Mouse (Mus musculus) kidney, postnatal 0 days (tissue): ENCODE results near the gene Tab2. TPM values are rescaled to one million over a fixed set of nuclear protein-coding genes. Genes with fewer than 3 reads are reported as not detected.

ENCODE experiments used
- ATAC-seq: fragments of 200-750 bp; cut with Nextera tagmentation; replicated peaks from 2 replicates; pipeline ENCODE4 v1.8.0; 2017; ENCODE audit warnings: low read depth, moderate number of reproducible peaks, moderate TSS enrichment, moderate library complexity; ENCODE audit not compliant: low FRiP score
- DNase-seq: peaks from one replicate; pipeline ENCODE4 v3.0.0-alpha.2; 2016; ENCODE audit warnings: low spot score
- H3K27ac ChIP-seq: fragments of 300-500 bp; sonication (generic); 2 replicates; pipeline ENCODE4 v1.5.1; 2014; ENCODE audit warnings: mild to moderate bottlenecking
- H3K27me3 ChIP-seq: fragments of 300-500 bp; sonication (generic); 2 replicates; pipeline ENCODE4 v1.6.1; 2014; ENCODE audit warnings: low read length, mixed read lengths; ENCODE audit not compliant: insufficient read depth
- H3K36me3 ChIP-seq: fragments of 300-500 bp; sonication (generic); 2 replicates; pipeline ENCODE4 v1.6.1; 2014; ENCODE audit warnings: low read length, mixed read lengths; ENCODE audit not compliant: insufficient read depth
- H3K4me1 ChIP-seq: fragments of 300-500 bp; sonication (generic); replicated peaks from 2 replicates; pipeline ENCODE4 v1.6.1; 2014; ENCODE audit warnings: antibody characterized with exemption, low read length, mixed read lengths; ENCODE audit not compliant: insufficient read depth
- H3K4me2 ChIP-seq: fragments of 300-500 bp; sonication (generic); 2 replicates; pipeline ENCODE4 v1.6.1; 2014; ENCODE audit warnings: mild to moderate bottlenecking, low read length, moderate library complexity, mixed read lengths
- H3K4me3 ChIP-seq: fragments of 300-500 bp; sonication (generic); replicated peaks from 2 replicates; pipeline ENCODE4 v1.5.1; 2014; ENCODE audit warnings: low read depth, low read length
- H3K9ac ChIP-seq: fragments of 300-500 bp; sonication (generic); 2 replicates; pipeline ENCODE4 v1.6.1; 2014; ENCODE audit warnings: low read depth, low read length
- H3K9me3 ChIP-seq: fragments of 300-500 bp; sonication (generic); replicated peaks from 2 replicates; pipeline ENCODE4 v1.6.1; 2016; ENCODE audit warnings: low read length, inconsistent platforms, mixed read lengths
- CTCF ChIP-seq: IDR thresholded peaks from 2 replicates; pipeline ENCODE4 v1.5.1; 2016; ENCODE audit warnings: antibody characterized with exemption, low read depth, mild to moderate bottlenecking, moderate library complexity
- WGBS: fragments of 180-500 bp; shearing (Covaris S2); extraction: QIAGEN DNeasy Blood & Tissue Kit; methylation state at CpG from one replicate; pipeline ENCODE4 v1.1.7; 2014; 5-methylcytosine and 5-hydroxymethylcytosine counted together
- polyA plus RNA-seq: library from polyadenylated mRNA; unstranded; fragments of >200 nt; fragmentation: Nextera tagmentation; extraction: Ambion mirVana; gene quantifications from 2 replicates; pipeline ENCODE4 v1.2.1, GENCODE M21; 2015

Gene Tab2
- polyA plus RNA-seq, 1 experiment from 2014 or later: 20.4 TPM

DNA sequence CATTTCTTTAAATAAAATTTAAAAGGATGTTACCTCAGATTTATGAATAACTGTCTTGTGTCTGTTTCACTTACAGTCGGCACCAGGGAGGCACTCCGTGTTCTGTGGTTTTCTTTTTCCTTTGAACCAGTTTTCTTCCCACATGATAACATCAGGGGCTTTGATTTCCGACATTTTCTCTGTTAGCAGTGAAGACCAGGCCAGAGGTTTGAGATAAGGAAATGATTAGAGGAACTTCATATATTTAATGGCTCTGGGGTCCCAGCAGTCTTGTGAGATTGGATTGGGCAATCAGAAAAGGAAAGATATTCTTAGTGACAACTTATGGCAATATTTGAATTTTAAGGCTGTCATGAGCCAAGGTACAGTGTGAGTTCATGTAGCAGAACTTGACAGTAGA is 11.1 kb upstream of the Tab2 start:
- WGBS: 59% methylated on average over 3 of the region's 3 CpGs
- ATAC-seq (no peak), DNase-seq (no peak)
- no peaks in the 10 kb centered on the region for H3K9me3 ChIP-seq
- H3K4me3 ChIP-seq: no peak overlapping the region
- no peaks in the 10 kb centered on the region for H3K4me1 ChIP-seq
- TF ChIP-seq CTCF: no peak
- H3K27me3 ChIP-seq: no peaks in the 10 kb centered on the region
- no peak overlapping the region for H3K9ac ChIP-seq
- no peaks in the 10 kb centered on the region for H3K36me3 ChIP-seq
- no peak overlapping the region for H3K27ac ChIP-seq
- no peak overlapping the region for H3K4me2 ChIP-seq

- no peak for ATAC-seq
- no peak overlapping the region for H3K4me3 ChIP-seq
- H3K36me3 ChIP-seq: no peaks in the 10 kb centered on the region
- no peak for TF ChIP-seq CTCF
- DNase-seq: no peak
- 68% methylated on average over 6 of the region's 6 CpGs for WGBS
- no peak overlapping the region for H3K4me2 ChIP-seq
- no peak overlapping the region for H3K9ac ChIP-seq
- no peaks in the 10 kb centered on the region; the same call in 1 of the 2 replicates for H3K4me1 ChIP-seq
- H3K9me3 ChIP-seq: no peaks in the 10 kb centered on the region
- no peaks in the 10 kb centered on the region for H3K27me3 ChIP-seq
- H3K27ac ChIP-seq: no peak overlapping the region
Measured at GRCm38 (mm10) chr10:7959073-7959472, 3.0 kb upstream of the Tab2 start.

DNA sequence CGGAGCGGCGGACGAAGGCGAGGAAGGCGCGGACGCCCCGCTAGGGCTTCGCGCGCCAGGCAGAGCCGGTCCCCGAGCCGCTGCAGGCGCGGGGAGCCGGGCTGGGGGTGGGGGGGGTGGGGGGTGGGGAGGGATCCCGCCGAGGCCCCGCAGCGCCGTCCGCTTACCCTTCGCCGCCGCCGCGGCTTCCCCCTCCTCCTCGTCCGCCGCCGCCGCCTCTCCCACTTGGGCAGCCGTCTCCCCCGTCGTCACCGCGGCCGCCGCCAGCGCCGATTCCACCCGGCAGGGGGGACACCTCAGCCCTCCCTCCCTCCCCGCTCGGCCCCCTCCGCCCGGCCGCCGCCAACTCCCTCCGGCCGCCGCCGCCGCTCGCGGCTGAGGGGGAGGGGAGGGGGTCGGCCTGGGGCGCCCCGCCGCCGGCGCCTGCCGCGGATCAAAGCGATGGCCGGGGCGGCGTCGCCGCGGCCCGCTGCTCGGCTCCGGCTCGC is 352 bp downstream of the Tab2 start:
- 0% methylated on average over 27 of the region's 76 CpGs for WGBS
- H3K9me3 ChIP-seq: no peaks in the 10 kb centered on the region
- DNase-seq: peak; percentile 44
- H3K4me3 ChIP-seq: peak overlapping the region; percentile 98
- peak overlapping the region; percentile 99 for H3K27ac ChIP-seq
- H3K36me3 ChIP-seq: no peaks in the 10 kb centered on the region
- peaks cover 8% of the 10 kb centered on the region; the same call in 1 of the 2 replicates for H3K4me1 ChIP-seq
- H3K9ac ChIP-seq: peak overlapping the region; percentile 99
- peak overlapping the region; percentile 68 for H3K4me2 ChIP-seq
- no peaks in the 10 kb centered on the region for H3K27me3 ChIP-seq
- ATAC-seq: no peak; the same call in none of the 2 replicates
- TF ChIP-seq CTCF: no peak

- ATAC-seq: peak; percentile 9; the same call in 1 of the 2 replicates
- no peaks in the 10 kb centered on the region for H3K36me3 ChIP-seq
- H3K4me1 ChIP-seq: peaks cover 8% of the 10 kb centered on the region; the same call in 1 of the 2 replicates
- peak overlapping the region; percentile 99 for H3K9ac ChIP-seq
- H3K4me3 ChIP-seq: peak overlapping the region; percentile 98
- H3K4me2 ChIP-seq: peak overlapping the region; percentile 68
- WGBS: 3% methylated on average over 30 of the region's 31 CpGs
- H3K27ac ChIP-seq: peak overlapping the region; percentile 99
- no peak for TF ChIP-seq CTCF
- H3K27me3 ChIP-seq: no peaks in the 10 kb centered on the region
- DNase-seq: peak; percentile 60
- H3K9me3 ChIP-seq: no peaks in the 10 kb centered on the region
Measured at GRCm38 (mm10) chr10:7954989-7955633, 919 bp downstream of the Tab2 start.

- 1% methylated on average over 5 of the region's 5 CpGs for WGBS
- H3K27ac ChIP-seq: peak overlapping the region; percentile 99
- H3K4me1 ChIP-seq: peaks cover 8% of the 10 kb centered on the region; the same call in 1 of the 2 replicates
- H3K9ac ChIP-seq: peak overlapping the region; percentile 99
- DNase-seq (peak; percentile 36), ATAC-seq (no peak)
- peak overlapping the region; percentile 98 for H3K4me3 ChIP-seq
- no peaks in the 10 kb centered on the region for H3K36me3 ChIP-seq
- H3K9me3 ChIP-seq: no peaks in the 10 kb centered on the region
- no peak for TF ChIP-seq CTCF
- H3K27me3 ChIP-seq: no peaks in the 10 kb centered on the region
- H3K4me2 ChIP-seq: peak overlapping the region; percentile 68
Measured at GRCm38 (mm10) chr10:7954627-7954988, 1.4 kb downstream of the Tab2 start.

DNA sequence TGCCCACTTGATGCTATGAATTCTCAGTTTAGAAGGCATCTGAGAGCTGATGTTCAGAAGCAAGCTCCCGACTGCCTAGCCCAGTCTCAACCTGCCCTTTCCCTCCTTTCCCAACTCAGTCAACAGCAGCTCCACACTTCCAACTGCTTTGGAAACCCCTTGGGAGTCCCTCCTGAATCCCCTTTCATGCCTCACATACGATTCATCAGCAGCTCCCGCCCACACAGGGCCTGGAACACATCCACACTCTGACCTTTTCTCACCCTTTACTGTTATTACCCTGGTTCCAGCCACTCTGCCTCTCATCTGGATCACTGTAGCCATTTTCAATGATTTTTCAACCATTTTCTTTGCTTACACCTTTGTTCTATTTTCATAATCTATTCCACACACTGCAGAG is 13.0 kb downstream of the Tab2 start:
- Histone ChIP-seq H3K36me3 (peaks cover 3% of the 10 kb centered on the region; the same call in 1 of the 2 replicates), H3K9ac (no peak overlapping the region), H3K4me1 (peaks cover 5% of the 10 kb centered on the region; the same call in 1 of the 2 replicates), H3K9me3 (no peaks in the 10 kb centered on the region), H3K4me3 (no peak overlapping the region), H3K27me3 (no peaks in the 10 kb centered on the region), H3K4me2 (no peak overlapping the region), H3K27ac (no peak overlapping the region)
- TF ChIP-seq CTCF: no peak
- ATAC-seq: no peak
- WGBS: 22% methylated on average over 3 of the region's 3 CpGs
- DNase-seq: peak; percentile 15
